Mouse (Mus musculus): Measurements from ENCODE around the gene Pgs1. TPM values are rescaled to one million over a fixed set of nuclear protein-coding genes. Genes with fewer than 3 reads are reported as not detected.

The Pgs1 gene
- polyA plus RNA-seq, 1 experiment from 2014 or later: 26.6 TPM

- Histone ChIP-seq H3K4me2 (no peak overlapping the region), H3K4me3 (no peak overlapping the region), H3K9me3 (no peaks in the 10 kb centered on the region), H3K36me3 (peaks cover 65% of the 10 kb centered on the region), H3K9ac (no peak overlapping the region), H3K27ac (replicated peaks) (no peak overlapping the region), H3K27me3 (replicated peaks) (no peaks in the 10 kb centered on the region), H3K4me1 (peaks cover 6% of the 10 kb centered on the region; the same call in 1 of the 2 replicates)
- WGBS: 89% methylated on average over 7 of the region's 7 CpGs
- ATAC-seq (ENCODE audit: extremely low read depth, insufficient number of reproducible peaks, low FRiP score, low TSS enrichment): no peak
Observed at GRCm38 (mm10) chr11:118023475-118023874, 37.4 kb downstream of the Pgs1 start.

- Histone ChIP-seq H3K9ac (no peak overlapping the region), H3K27ac (replicated peaks) (no peak overlapping the region), H3K4me3 (no peak overlapping the region), H3K36me3 (peaks cover 63% of the 10 kb centered on the region), H3K27me3 (replicated peaks) (no peaks in the 10 kb centered on the region), H3K9me3 (no peaks in the 10 kb centered on the region), H3K4me1 (peaks cover under 1% of the 10 kb centered on the region; the same call in 1 of the 2 replicates), H3K4me2 (no peak overlapping the region)
- 72% methylated on average over 2 of the region's 2 CpGs for WGBS
- ATAC-seq (ENCODE audit: extremely low read depth, insufficient number of reproducible peaks, low FRiP score, low TSS enrichment): no peak
Observed at GRCm38 (mm10) chr11:118024111-118024510, 38.0 kb downstream of the Pgs1 start.

- Histone ChIP-seq H3K4me1 (no peaks in the 10 kb centered on the region), H3K9me3 (peaks cover 8% of the 10 kb centered on the region), H3K4me2 (no peak overlapping the region), H3K27me3 (replicated peaks) (no peaks in the 10 kb centered on the region), H3K27ac (replicated peaks) (no peak overlapping the region), H3K9ac (no peak overlapping the region), H3K4me3 (no peak overlapping the region), H3K36me3 (peaks cover 49% of the 10 kb centered on the region)
- 94% methylated on average over 6 of the region's 6 CpGs for WGBS
- no peak for ATAC-seq (ENCODE audit: extremely low read depth, insufficient number of reproducible peaks, low FRiP score, low TSS enrichment)
Observed at GRCm38 (mm10) chr11:118029170-118029569, 43.1 kb downstream of the Pgs1 start.

- ATAC-seq (ENCODE audit: extremely low read depth, insufficient number of reproducible peaks, low FRiP score, low TSS enrichment): no peak
- no peak overlapping the region for H3K4me2 ChIP-seq
- H3K4me3 ChIP-seq: no peak overlapping the region
- WGBS: 93% methylated on average over 9 of the region's 9 CpGs
- H3K4me1 ChIP-seq: 0 out of 2 replicates have a peak, but pooled peaks cover 5% of the 10 kb centered on the region
- H3K27ac ChIP-seq (replicated peaks): no peak overlapping the region
- H3K36me3 ChIP-seq: peaks cover 30% of the 10 kb centered on the region
- no peaks in the 10 kb centered on the region for H3K27me3 ChIP-seq (replicated peaks)
- H3K9me3 ChIP-seq: peaks cover 8% of the 10 kb centered on the region
- H3K9ac ChIP-seq: no peak overlapping the region
Observed at GRCm38 (mm10) chr11:118031134-118031533, 45.0 kb downstream of the Pgs1 start.

- Histone ChIP-seq H3K27ac (replicated peaks) (no peak overlapping the region), H3K9me3 (peaks cover 8% of the 10 kb centered on the region), H3K36me3 (peaks cover 16% of the 10 kb centered on the region), H3K27me3 (replicated peaks) (no peaks in the 10 kb centered on the region), H3K4me3 (no peak overlapping the region), H3K4me2 (no peak overlapping the region), H3K9ac (no peak overlapping the region), H3K4me1 (0 out of 2 replicates have a peak, but pooled peaks cover 5% of the 10 kb centered on the region)
- no peak for ATAC-seq (ENCODE audit: extremely low read depth, insufficient number of reproducible peaks, low FRiP score, low TSS enrichment)
- 65% methylated on average over 13 of the region's 13 CpGs for WGBS
Observed at GRCm38 (mm10) chr11:118034395-118034794, 48.3 kb downstream of the Pgs1 start.

- WGBS: 67% methylated on average over 9 of the region's 9 CpGs
Observed at GRCm38 (mm10) chr11:118035068-118035467, 49.0 kb downstream of the Pgs1 start.

GRCm38 (mm10) chr11:118042791-118043190 is 56.7 kb downstream of the Pgs1 start:
- H3K4me3 ChIP-seq: no peak overlapping the region
- no peaks in the 10 kb centered on the region for H3K9me3 ChIP-seq
- no peak overlapping the region for H3K4me2 ChIP-seq
- H3K27me3 ChIP-seq (replicated peaks): no peaks in the 10 kb centered on the region
- no peak for ATAC-seq (ENCODE audit: extremely low read depth, insufficient number of reproducible peaks, low FRiP score, low TSS enrichment)
- peak overlapping the region; percentile 36; the same call in 1 of the 2 replicates for H3K27ac ChIP-seq (replicated peaks)
- 84% methylated on average over 9 of the region's 9 CpGs for WGBS
- no peak overlapping the region for H3K9ac ChIP-seq
- no peaks in the 10 kb centered on the region for H3K36me3 ChIP-seq
- peaks cover 13% of the 10 kb centered on the region for H3K4me1 ChIP-seq

More at GRCm38 (mm10) chr11:118035068-118035467, 49.0 kb downstream of the Pgs1 start:
- Histone ChIP-seq H3K4me2 (no peak overlapping the region), H3K9ac (no peak overlapping the region), H3K9me3 (peaks cover 8% of the 10 kb centered on the region), H3K4me3 (no peak overlapping the region), H3K4me1 (0 out of 2 replicates have a peak, but pooled peaks cover 5% of the 10 kb centered on the region), H3K27ac (replicated peaks) (no peak overlapping the region), H3K27me3 (replicated peaks) (no peaks in the 10 kb centered on the region), H3K36me3 (peaks cover 16% of the 10 kb centered on the region)
- ATAC-seq (ENCODE audit: extremely low read depth, insufficient number of reproducible peaks, low FRiP score, low TSS enrichment): no peak

GRCm38 (mm10) chr11:118043293-118043907 is 57.3 kb downstream of the Pgs1 start:
- Histone ChIP-seq H3K4me3 (no peak overlapping the region), H3K9me3 (no peaks in the 10 kb centered on the region), H3K36me3 (no peaks in the 10 kb centered on the region), H3K27ac (replicated peaks) (peak overlapping the region; percentile 36; the same call in 1 of the 2 replicates), H3K9ac (no peak overlapping the region), H3K4me1 (peaks cover 13% of the 10 kb centered on the region), H3K27me3 (replicated peaks) (no peaks in the 10 kb centered on the region), H3K4me2 (no peak overlapping the region)
- ATAC-seq (ENCODE audit: extremely low read depth, insufficient number of reproducible peaks, low FRiP score, low TSS enrichment): no peak
- WGBS: 41% methylated on average over 14 of the region's 14 CpGs

GRCm38 (mm10) chr11:118049641-118050040 is 63.5 kb downstream of the Pgs1 start:
- Histone ChIP-seq H3K4me3 (no peak overlapping the region), H3K27ac (replicated peaks) (no peak overlapping the region)

GRCm38 (mm10) chr11:118050174-118050573 is 64.1 kb downstream of the Pgs1 start:
- H3K27me3 ChIP-seq (replicated peaks): peaks cover 6% of the 10 kb centered on the region; the same call in 1 of the 2 replicates
- no peak overlapping the region for H3K4me2 ChIP-seq
- H3K27ac ChIP-seq (replicated peaks): no peak overlapping the region
- H3K4me3 ChIP-seq: no peak overlapping the region
- 0 out of 2 replicates have a peak, but pooled peaks cover 6% of the 10 kb centered on the region for H3K4me1 ChIP-seq
- H3K9me3 ChIP-seq: no peaks in the 10 kb centered on the region
- no peak for ATAC-seq (ENCODE audit: extremely low read depth, insufficient number of reproducible peaks, low FRiP score, low TSS enrichment)
- 76% methylated on average over 16 of the region's 16 CpGs for WGBS
- H3K9ac ChIP-seq: no peak overlapping the region
- no peaks in the 10 kb centered on the region for H3K36me3 ChIP-seq

More at GRCm38 (mm10) chr11:118049641-118050040, 63.5 kb downstream of the Pgs1 start:
- peaks cover 3% of the 10 kb centered on the region; the same call in 1 of the 2 replicates for H3K27me3 ChIP-seq (replicated peaks)
- H3K36me3 ChIP-seq: no peaks in the 10 kb centered on the region
- 29% methylated on average over 8 of the region's 8 CpGs for WGBS
- H3K9ac ChIP-seq: no peak overlapping the region
- H3K9me3 ChIP-seq: no peaks in the 10 kb centered on the region
- ATAC-seq (ENCODE audit: extremely low read depth, insufficient number of reproducible peaks, low FRiP score, low TSS enrichment): no peak
- no peak overlapping the region for H3K4me2 ChIP-seq
- H3K4me1 ChIP-seq: 0 out of 2 replicates have a peak, but pooled peaks cover 6% of the 10 kb centered on the region

- H3K9me3 ChIP-seq: no peaks in the 10 kb centered on the region
- no peak overlapping the region for H3K27ac ChIP-seq (replicated peaks)
- 70% methylated on average over 12 of the region's 12 CpGs for WGBS
- peaks cover 30% of the 10 kb centered on the region for H3K27me3 ChIP-seq (replicated peaks)
- no peak overlapping the region for H3K9ac ChIP-seq
- H3K36me3 ChIP-seq: no peaks in the 10 kb centered on the region
- no peak overlapping the region for H3K4me2 ChIP-seq
- no peak overlapping the region for H3K4me3 ChIP-seq
- ATAC-seq (ENCODE audit: extremely low read depth, insufficient number of reproducible peaks, low FRiP score, low TSS enrichment): peak; percentile 69; the same call in 1 of the 2 replicates
- H3K4me1 ChIP-seq: no peaks in the 10 kb centered on the region
Observed at GRCm38 (mm10) chr11:118058367-118058766, 72.3 kb downstream of the Pgs1 start.

- Histone ChIP-seq H3K4me3 (no peak overlapping the region), H3K4me1 (no peaks in the 10 kb centered on the region), H3K4me2 (no peak overlapping the region), H3K27ac (replicated peaks) (no peak overlapping the region), H3K36me3 (no peaks in the 10 kb centered on the region), H3K9me3 (no peaks in the 10 kb centered on the region), H3K9ac (no peak overlapping the region), H3K27me3 (replicated peaks) (peaks cover 33% of the 10 kb centered on the region)
- 53% methylated on average over 10 of the region's 10 CpGs for whole genome bisulfite sequencing
- ATAC-seq (ENCODE audit: extremely low read depth, insufficient number of reproducible peaks, low FRiP score, low TSS enrichment): no peak
Observed at GRCm38 (mm10) chr11:118058872-118059271, 72.8 kb downstream of the Pgs1 start.
